Mouse (Mus musculus): ENCODE measurements around the gene Cltc. TPM values are rescaled to one million over a fixed set of nuclear protein-coding genes. Genes with fewer than 3 reads are reported as not detected.
"Not testable (repeated sequence)": the region's sequence is repeated elsewhere in the genome, so short reads cannot be mapped to it uniquely, and the experiment has no call there.

Gene Cltc
- 100 to 1,000 TPM; 525 to 539 TPM for total RNA-seq (2021)

DNA sequence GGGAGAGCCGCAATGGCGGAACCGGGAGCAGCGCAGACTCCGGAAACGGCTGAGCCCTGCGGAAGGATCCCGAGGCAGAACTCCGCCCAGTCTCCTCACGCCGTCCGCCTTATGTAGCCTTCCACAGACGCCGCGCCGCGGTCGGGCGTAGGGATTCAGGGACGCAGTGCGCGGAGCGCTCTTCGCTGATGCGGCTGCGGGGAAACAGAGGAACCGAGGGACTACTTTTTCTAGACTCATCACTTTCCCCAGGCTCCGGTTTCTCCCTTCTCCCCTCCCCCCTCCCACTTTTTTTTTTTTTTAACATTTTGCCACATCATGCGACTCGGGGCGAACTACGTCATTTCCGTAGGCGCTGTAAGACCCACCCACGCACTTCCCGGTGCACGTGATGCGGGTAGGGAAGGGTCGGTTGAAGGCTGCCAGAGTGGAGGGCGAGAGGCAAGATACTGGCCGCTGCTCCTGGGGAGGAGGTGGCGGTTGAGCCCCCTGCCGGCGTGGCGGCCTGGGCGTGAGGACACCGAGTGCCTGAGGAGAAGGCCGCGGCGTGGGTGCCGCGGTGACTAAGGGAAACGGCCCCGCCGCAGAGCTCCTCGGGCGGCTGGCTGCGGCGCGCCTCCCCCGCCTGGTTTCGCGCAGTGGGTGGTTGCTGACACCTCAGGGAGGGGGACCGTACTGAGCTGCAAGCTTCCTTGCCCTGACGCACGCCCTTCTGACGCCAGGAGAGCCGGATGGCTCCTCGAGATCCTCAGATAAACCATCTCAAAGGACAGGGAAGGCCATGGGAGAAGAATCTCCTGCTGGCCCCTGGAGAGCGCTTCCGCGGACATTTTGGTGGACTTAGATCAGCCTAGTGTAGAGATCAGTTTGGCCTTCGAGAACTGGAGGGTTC lies at the start of gene Cltc:
TSS of gene Cltc (minus strand) at position 86 of the 892 bp plus-strand sequence.
- peak; percentile 97 to 98 for DNase-seq (ENCODE audit: low spot score in 2 of 2)
- intact Hi-C loops (cut with DNase I), result loop anchor here (2.0 to 5.0 kb wide), 2 partner anchors 95 to 237 kb away; no protein-coding TSS in a partner anchor

DNA sequence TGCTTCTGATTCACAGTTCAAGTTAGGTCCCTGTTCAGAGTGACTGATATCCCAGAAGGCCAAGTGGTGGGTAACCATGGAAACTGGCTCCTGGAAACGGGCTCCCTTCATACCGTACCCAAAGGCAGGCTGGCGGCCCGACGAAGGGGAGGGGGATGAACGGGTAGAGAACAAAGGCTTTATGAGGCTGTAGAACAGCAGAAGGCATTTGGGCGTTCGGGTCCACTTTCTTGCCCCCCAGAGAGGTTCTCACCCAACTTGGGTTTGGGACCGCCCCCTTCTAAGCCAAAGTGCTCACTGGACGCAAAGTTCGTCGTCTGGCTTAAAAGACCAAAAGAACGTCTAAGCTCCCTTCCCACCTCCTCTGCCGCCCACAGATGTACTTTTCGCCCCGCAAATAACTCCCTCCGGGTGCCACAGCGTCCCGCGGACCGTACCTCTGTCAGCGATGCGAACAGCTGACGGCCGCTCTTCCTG lies 49.7 kb upstream of the Cltc start:
- peak; percentile 51 to 66 for DNase-seq (ENCODE audit: low spot score in 2 of 2)
- intact Hi-C loops (cut with DNase I), result loop anchor here (5.0 kb wide), 1 partner anchor 185 kb away; the partner anchor contains the start of gene Ypel2

DNA sequence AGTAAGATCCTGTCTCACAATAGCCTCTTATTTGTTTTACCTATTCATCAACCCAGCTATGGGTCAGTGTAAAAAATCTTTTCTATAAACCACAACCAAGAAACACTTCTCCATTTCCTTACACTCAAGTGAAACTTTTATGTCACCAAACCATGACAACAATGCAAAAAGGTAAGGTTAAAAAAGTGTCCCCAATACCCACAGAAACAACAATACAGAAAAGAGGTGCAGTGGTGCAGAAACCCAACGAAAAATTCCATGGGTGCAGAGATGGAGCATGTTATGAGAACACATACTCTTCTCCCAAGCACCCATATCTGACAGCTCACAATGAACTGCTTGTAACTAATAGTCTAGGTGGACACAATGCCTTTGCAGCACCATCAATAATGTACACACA lies 36.8 kb upstream of the Cltc start:
- DNase-seq (ENCODE audit: low spot score in 2 of 2), result no peak
- intact Hi-C loops (cut with DNase I), result no loop called here

DNA sequence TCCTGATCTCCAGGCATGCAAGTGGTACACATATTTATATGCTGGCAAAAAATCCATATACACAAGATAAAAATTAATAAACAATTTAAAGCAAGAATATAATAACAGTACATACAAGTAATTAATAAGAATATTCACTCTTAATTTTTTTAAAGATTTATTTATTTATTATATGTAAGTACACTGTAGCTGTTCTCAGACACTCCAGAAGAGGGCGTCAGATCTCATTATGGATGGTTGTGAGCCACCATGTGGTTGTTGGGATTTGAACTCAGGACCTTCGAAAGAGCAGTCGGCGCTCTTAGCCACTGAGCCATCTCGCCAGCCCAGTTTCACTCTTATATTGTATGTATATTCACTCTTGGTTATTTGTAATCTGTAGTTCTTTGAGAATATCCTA lies 30.1 kb upstream of the Cltc start:
- DNase-seq (ENCODE audit: low spot score in 2 of 2), result not testable (repeated sequence)
- intact Hi-C loops (cut with DNase I), result loop anchor here (5.0 kb wide), 2 partner anchors 70 to 220 kb away; no protein-coding TSS in a partner anchor

DNA sequence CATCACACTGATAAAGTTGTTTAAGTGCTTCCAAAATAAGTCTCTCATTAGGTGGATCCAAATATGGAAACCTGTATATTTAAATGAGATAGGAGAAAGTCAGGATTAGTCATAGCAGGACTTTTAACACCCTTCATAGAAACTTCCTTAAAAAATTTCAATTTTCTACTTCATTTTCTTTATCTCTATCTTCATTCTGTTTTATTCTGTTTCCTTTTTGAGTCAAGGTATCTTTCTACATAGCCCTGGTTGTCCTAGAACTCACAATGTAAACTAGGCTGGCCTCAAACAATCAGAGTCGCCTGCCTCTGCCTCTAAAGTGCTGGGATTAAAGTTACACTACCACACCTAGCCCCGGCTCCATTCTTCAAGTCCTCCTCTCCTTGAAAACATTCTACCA lies 28.4 kb upstream of the Cltc start:
- intact Hi-C loops (cut with DNase I), result loop anchor here (5.0 kb wide), 2 partner anchors 68 to 222 kb away; no protein-coding TSS in a partner anchor
- no peak for DNase-seq (ENCODE audit: low spot score in 2 of 2)

DNA sequence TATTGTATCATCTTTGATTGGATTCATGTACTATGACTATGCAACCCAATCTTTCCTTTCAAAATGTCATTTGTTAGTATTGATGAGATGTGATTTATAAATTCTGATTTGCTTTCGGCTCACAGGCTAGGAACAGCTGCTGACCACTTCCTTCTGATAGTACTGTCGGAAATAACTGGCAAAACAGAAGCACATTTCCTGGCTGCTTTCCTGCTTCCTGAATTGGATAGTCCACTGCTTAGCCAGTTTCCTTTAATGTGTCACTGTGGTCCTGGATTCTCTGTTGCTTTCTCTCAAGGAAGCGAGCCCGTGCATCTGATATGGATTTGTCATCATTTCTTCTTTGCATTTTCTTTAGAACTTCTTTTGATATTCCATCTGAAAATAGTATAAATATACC lies 12.5 kb upstream of the Cltc start:
- DNase-seq (ENCODE audit: low spot score in 2 of 2), result no peak
- intact Hi-C loops (cut with DNase I), result no loop called here

DNA sequence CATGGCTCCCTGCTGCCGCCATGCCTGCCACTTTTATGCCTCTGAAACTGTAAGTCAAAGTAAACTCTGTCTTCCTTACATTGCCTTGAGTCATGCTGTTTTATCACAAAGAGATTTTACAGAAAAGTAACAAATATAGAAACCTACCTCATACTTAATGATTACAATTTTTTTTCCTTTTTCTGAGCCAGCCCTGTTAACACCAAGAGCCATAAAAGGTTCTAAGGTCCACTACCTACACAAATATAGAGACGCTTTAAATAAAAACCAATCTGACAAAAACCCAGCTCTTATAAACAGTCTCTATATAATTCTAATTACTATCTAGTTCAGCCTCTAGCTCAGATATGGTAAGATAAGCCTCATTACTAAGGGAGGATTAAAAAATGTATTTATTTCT lies 7.1 kb upstream of the Cltc start:
- intact Hi-C loops (cut with DNase I), result no loop called here
- no peak for DNase-seq (ENCODE audit: low spot score in 2 of 2)

DNA sequence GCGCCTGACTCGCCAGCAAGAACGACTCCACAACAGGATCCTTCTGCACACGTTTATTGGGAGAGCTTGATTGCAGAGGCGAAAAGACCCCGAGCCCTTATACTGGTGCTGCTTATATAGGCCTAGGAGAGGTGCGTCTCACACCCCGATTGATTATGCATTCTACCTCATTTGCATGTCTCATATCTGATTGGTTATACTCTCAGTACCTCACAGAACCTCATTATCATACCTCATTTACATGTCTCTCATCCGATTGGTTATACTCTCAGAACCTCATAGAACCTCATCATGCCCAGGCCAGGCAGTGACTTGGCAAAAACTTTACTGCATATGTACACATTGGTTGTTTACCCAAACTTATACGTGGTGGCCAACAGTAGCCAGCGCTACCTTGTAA lies 5.8 kb upstream of the Cltc start:
- intact Hi-C loops (cut with DNase I), result not testable (repeated sequence)

DNA sequence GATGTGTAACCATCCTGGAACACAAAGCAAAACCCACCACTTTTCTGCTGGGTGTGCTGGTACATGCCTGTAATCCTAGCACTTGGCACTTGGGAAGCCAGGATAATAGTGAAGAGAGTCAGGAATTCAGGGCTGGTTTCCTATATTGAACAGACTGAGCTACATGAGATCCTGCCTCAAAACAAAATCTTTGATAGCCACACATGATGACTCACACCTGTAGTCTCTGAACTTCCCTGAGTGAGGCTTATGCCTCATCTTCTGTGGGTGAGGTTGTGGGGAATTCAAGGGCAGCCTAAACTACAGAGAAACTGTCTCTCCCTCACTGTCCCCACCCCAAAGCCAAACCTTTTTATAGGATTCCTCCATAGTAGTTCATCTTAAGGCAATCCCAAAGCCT lies 3.0 kb upstream of the Cltc start:
- intact Hi-C loops (cut with DNase I), result no loop called here
- no peak for DNase-seq (ENCODE audit: low spot score in 2 of 2)

More for the DNA sequence above, 5.8 kb upstream of the Cltc start:
- DNase-seq (ENCODE audit: low spot score in 2 of 2), result not testable (repeated sequence)

DNA sequence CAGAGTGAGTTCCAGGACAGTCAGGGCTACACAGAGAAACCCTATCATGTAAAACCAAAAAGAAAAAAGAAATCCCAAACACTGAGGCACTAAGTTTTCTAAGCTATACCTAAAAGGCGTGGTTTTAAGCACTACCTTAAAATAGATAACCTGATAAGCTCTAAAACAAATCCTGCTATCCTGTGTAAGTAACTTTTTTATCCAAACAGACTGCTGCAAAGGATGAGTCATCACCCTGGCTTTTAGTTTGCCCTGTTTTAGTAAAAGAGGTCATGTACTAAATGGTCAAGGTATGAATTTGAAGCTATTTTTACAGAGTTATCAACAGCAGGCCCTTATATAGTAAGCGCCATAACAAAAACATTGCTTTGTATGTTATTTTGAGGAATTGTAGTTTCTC lies 2.5 kb upstream of the Cltc start:
- DNase-seq (ENCODE audit: low spot score in 2 of 2), result no peak
- intact Hi-C loops (cut with DNase I), result loop anchor here (5.0 kb wide), 1 partner anchor 92 kb away; no protein-coding TSS in a partner anchor

DNA sequence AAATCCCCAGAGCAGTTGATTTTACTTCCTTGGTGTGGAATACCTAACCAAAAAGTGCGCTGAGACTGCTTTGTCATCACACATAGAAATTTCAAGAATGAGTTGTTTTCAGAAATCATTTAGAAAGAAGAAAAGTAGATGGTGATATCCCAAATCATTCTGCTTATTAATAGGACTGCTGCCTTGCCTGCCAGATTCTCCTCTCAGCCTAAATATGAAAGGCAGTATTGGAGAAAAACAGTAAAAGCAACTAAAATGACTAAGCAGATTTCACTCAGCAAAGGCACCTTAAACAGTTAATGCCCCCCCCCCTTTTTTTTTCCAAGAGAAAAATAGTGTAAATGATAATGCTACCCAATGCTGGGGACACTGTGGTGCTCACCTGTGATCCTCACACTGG lies 1.9 kb upstream of the Cltc start:
- intact Hi-C loops (cut with DNase I), result loop anchor here (5.0 kb wide), 1 partner anchor 93 kb away; no protein-coding TSS in a partner anchor
- no peak for DNase-seq (ENCODE audit: low spot score in 2 of 2)

DNA sequence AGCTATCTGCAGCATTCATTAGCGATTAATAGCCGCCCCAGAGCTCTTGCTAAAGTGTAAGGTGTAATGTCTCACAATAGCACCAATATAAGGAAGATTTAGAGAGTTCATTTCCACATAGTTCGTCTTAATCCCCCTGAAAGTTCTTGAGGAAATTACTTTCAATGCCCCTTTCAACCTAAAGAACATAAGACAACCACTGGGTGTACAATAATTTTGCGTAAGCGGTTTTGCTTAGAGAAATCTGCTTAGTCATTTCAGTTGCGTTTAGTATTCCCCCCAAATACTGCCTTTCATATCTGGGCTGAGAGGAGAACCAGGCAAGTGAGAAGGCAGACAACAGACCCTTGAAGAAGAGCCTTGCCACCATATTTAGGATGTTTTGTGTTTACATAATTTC lies 1.2 kb upstream of the Cltc start:
- DNase-seq (ENCODE audit: low spot score in 2 of 2), result no peak
- intact Hi-C loops (cut with DNase I), result loop anchor here (5.0 kb wide), 1 partner anchor 94 kb away; no protein-coding TSS in a partner anchor

DNA sequence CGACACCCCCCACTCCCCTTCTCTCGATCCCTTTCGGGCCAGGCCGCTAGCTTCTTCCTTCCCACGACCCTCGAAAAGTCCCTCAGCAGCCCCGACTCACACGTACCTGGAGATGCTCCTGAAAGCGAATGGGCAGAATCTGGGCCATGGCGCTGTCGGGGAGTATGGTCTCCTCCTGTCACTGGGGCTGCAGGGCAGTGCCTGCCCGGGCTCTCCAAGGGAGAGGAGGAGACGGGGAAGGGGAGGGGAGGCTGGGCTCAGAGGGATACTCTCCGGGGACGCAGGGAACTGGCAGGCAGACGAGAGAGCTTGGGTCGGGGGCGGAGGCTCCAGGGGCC lies 254 bp downstream of the Cltc start:
- no peak for DNase-seq (ENCODE audit: low spot score in 2 of 2)
- intact Hi-C loops (cut with DNase I), result loop anchor here (2.0 to 5.0 kb wide), 2 partner anchors 95 to 238 kb away; no protein-coding TSS in a partner anchor

DNA sequence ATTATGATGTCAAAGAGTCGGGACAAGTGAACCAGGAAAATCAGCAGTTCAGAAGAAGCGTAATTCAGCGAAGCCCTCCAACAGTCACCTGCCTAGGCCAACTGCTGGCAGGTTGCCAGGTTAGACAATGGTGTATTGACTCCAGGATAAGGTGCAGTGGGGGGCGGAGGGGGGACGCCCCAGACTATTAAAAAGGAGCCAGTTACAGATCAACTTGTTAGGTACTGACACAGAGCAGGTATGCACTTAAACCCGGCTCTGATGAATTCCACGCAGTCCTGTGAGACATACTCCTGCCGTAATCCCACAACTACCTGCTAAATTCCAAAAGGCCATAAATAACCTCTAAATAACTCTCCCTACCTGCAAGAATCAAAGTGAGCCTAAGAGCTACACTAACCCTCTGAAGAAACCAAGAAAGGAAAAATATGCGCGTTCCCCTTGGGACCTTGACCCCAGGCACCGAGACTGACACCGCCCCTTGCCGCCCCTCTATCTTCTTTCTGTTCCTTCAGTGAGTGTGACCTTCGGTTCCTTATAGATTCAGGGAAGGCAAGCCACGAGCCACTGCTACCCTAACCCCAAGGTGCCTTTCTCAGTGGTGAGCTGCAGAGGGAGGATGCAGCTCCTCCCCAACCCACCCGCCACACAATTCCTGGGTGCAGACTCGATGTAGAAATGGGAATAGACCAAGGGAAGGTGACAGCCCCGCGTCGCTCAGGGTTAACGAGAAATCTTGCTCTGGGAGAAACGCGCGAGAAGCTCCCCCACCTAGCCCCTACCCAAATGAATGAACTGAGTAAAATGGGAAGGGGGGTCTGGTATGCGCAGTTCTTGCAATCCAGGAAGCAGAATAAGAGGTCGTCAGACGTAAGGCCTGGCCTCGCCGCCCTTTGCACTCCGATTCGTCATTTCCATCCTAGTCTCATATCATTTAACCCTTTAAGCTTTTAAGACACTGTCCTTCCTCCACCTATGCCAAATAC lies 916 bp downstream of the Cltc start:
- peak; percentile 41 to 56 for DNase-seq (ENCODE audit: low spot score in 2 of 2)
- intact Hi-C loops (cut with DNase I), result loop anchor here (2.0 to 5.0 kb wide), 2 partner anchors 96 to 238 kb away; no protein-coding TSS in a partner anchor

DNA sequence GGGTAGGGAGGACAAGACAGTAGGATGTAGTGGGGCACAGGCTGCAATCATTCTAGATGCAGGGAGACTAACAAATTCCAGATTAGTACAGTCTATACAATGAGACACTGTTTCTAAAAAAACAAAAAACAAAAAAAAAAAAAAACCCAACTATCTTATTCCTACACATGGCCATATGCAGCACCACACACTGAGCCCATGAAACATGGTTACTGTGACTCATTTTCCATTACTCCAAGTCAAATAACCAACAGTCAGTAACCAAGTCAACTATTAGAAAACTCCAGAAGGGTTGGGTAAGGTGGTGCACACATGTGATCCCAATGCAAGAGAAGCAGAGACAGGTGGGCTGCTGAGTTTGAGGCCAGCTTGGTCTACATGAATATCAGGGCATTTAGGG lies 5.0 kb downstream of the Cltc start:
- intact Hi-C loops (cut with DNase I), result no loop called here
- no peak for DNase-seq (ENCODE audit: low spot score in 2 of 2)

DNA sequence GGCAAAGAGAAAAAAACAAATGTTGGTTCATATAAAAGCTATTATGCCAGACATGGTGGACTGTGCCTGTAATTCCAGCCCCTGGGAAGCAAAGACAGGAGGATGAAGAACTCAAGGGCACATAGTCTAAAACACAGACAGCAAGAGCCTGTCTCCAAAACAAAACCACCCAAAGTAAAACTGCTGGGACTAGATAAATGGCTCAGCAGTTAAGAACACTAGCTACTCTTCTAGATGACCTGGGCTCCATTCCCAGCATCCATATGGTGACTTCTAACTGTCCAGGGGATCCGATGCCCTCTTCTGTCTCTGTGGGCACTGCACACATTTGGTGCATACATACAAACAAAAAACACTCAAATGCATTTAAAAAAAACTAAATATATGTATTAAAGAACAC lies 6.4 kb downstream of the Cltc start:
- intact Hi-C loops (cut with DNase I), result no loop called here
- no peak for DNase-seq (ENCODE audit: low spot score in 2 of 2)

DNA sequence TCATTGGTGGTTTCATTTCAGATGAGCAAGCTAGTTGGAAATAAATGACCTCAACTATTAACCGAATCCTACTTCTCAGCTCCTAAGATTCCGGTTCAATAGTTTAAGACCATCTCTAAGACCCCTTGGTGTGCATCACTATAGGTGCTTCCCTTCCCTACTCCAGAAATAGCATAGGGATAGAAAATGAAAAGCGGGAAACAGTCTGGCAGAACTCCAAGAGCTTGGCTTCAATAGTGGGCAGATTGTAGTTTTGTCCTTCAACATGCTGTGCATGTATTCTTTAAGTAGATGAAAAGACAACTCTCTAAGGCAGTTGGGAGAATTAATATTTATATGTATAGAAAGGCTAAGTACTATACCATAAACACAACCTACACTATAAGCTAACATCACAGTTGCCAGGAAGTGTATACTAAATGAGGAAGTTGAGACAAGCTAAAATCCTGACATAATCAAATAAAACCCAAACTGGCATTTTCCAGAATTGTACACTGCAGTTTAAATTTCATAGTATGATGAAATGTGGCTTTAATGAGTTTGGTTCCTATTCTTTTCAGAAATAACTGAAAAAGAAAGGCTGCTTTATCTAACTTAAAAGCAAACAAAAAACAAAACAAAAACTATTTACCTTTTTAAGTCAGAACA lies 7.5 kb downstream of the Cltc start:
- intact Hi-C loops (cut with DNase I), result no loop called here
- DNase-seq (ENCODE audit: low spot score in 2 of 2), result no peak

DNA sequence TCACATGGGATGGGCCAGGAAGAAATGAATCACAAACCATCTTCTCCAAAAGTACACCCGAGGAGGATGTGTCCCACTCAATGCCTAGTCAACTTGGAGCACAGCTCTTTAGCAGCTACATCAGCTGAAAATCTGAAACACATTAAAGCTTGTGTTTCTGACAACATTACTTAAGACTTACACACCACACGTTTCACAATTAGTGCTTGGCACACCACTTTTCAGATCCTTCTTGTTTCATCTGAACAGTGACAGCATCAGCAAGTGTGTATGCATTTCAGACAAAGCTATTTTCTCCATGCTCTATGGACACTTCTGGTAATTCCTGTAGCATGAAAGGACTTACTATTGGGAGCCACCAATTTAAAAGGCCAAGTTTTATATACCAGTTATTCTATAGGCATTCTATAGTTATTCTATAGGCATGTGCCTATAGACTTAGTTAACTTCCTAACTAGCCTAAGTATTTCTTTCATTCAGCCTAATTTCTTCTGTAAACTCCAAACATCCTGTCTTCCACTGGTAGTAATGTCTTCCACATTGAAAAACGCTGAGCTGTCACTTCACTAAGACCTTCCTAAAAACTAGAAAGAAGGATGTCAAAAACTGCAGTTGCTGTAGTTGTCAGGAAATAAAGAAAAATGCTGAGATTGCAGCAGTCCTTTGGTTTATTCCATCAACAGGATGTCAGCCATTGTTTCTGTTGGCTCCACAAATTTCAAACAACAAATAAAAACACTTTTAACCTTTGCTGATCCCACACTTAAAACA lies 11.5 kb downstream of the Cltc start:
- intact Hi-C loops (cut with DNase I), result no loop called here
- DNase-seq (ENCODE audit: low spot score in 2 of 2), result no peak

DNA sequence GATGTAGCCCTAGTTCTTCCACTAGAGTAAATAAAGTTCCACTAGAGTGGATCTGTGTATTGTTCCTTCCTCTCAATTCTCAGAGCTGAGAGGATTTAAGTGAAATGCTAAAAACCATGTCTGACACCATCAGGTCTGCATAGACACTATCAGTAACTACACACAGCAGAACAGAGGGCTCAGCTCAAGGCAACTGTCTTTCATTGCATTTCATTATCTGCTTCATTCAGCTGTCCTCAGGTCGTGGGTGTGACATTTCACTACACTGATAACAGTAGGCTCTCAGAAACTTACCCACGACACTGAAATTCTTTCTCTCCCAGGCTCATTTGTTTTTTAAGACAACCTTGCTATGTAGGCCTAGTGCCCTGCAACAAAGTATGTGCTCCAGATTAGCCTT lies 14.8 kb downstream of the Cltc start:
- no peak for DNase-seq (ENCODE audit: low spot score in 2 of 2)
- intact Hi-C loops (cut with DNase I), result no loop called here
